In genomic region chr6:81751631-81752030, GRCm38 (mm10) we compare ENCODE assay signal across 16 mouse cellular contexts.
"Had no signal": no experiment of that assay in that cellular context is flagged by ENCODE, and none has a peak within 500 bp of the region (broad histone marks: within the 10 kb centered on the region; RNA-seq: fewer than 3 reads in every experiment).

No protein-coding gene starts in this region.

- H3K4me3 ChIP-seq: neural tube, embryonic 13.5 days; neural tube, embryonic 15.5 days; stomach, embryonic 15.5 days had no signal

- DNase-seq: retina, postnatal 1 day; right cerebral cortex, adult 18-20 months; right cerebral cortex, postnatal 14 days; right cerebral cortex, postnatal 25 days; right cerebral cortex, postnatal 4 days; spleen, adult 18-20 months; thymus, adult 18-20 months; thymus, adult 2 months; thymus, postnatal 14 days; thymus, postnatal 25 days; thymus, postnatal 36 days; thymus, postnatal 4 days had no signal

- H3K27ac ChIP-seq: neural tube, embryonic 13.5 days; neural tube, embryonic 15.5 days; stomach, embryonic 15.5 days; stomach, postnatal 0 days had no signal
